Comparison of ENCODE assay signal across 11 mouse cellular contexts in genomic region chr11:100870256-100870967, GRCm38 (mm10). TPM values are rescaled to one million over a fixed set of nuclear protein-coding genes. Genes with fewer than 3 reads are reported as not detected.
A peak's percentile ranks its signal among the peaks of the same experiment; 100 is the strongest.
DNase-seq lines count a peak whose midpoint lies in the region; ATAC-seq and TF ChIP-seq lines count a peak whose summit lies in the region.
"Had no signal": no experiment of that assay in that cellular context is flagged by ENCODE, and none has a peak within 500 bp of the region (broad histone marks: within the 10 kb centered on the region; RNA-seq: fewer than 3 reads in every experiment).

No protein-coding gene starts in this region.

- peak; percentile 40 to 45 for DNase-seq in frontal cortex, postnatal 36 days (ENCODE audit: low spot score in 2 of 2)
- no peak for DNase-seq in frontal cortex, postnatal 14 days (ENCODE audit: low spot score in 2 of 2)
- peak; percentile 71 for DNase-seq in ovary, adult 18-20 months (ENCODE audit: low spot score)
- no peak for DNase-seq in ovary, postnatal 10 days (ENCODE audit: low spot score)
- peak; percentile 75 for DNase-seq in forebrain, postnatal 0 days
- peak; percentile 38 to 50 for DNase-seq in right cerebral cortex, postnatal 10 days (ENCODE audit: low spot score in 2 of 2)
- DNase-seq in heart, postnatal 4 days: no peak

- no peak overlapping the region for H3K9ac ChIP-seq in forebrain, postnatal 0 days
- H3K9ac ChIP-seq in midbrain, embryonic 15.5 days: no peak overlapping the region
- H3K9ac ChIP-seq: limb, embryonic 12.5 days; stomach, embryonic 15.5 days had no signal

- peaks cover 8% of the 10 kb centered on the region for H3K27me3 ChIP-seq in forebrain, postnatal 0 days (ENCODE audit: insufficient read depth, low read length)
- H3K27me3 ChIP-seq in midbrain, embryonic 15.5 days (replicated peaks): no peaks in the 10 kb centered on the region
- H3K27me3 ChIP-seq: limb, embryonic 12.5 days; stomach, embryonic 15.5 days had no signal

- no peak overlapping the region for H3K4me2 ChIP-seq in forebrain, postnatal 0 days (ENCODE audit: low read depth)
- H3K4me2 ChIP-seq in midbrain, embryonic 15.5 days: no peak overlapping the region
- H3K4me2 ChIP-seq: limb, embryonic 12.5 days; stomach, embryonic 15.5 days had no signal

- WGBS in forebrain, postnatal 0 days: 53% methylated on average over 10 of the region's 10 CpGs
- 83% methylated on average over 10 of the region's 10 CpGs for WGBS in midbrain, embryonic 15.5 days

- H3K4me1 ChIP-seq in forebrain, postnatal 0 days (ENCODE audit: insufficient read depth): 0 out of 2 replicates have a peak, but pooled peaks cover 2% of the 10 kb centered on the region
- H3K4me1 ChIP-seq in midbrain, embryonic 15.5 days: no peaks in the 10 kb centered on the region
- H3K4me1 ChIP-seq: limb, embryonic 12.5 days; stomach, embryonic 15.5 days had no signal

- ATAC-seq in forebrain, postnatal 0 days: peak; percentile 66; the same call in 1 of the 2 replicates
- ATAC-seq in midbrain, embryonic 15.5 days (replicated peaks): no peak
- ATAC-seq: CD4-positive, CD25-positive, alpha-beta regulatory T cell, adult 4 months had no signal

- no peaks in the 10 kb centered on the region for H3K9me3 ChIP-seq in forebrain, postnatal 0 days (ENCODE audit: low read length)
- no peaks in the 10 kb centered on the region for H3K9me3 ChIP-seq in midbrain, embryonic 15.5 days
- H3K9me3 ChIP-seq: limb, embryonic 12.5 days; stomach, embryonic 15.5 days had no signal

- TF ChIP-seq CTCF in forebrain, postnatal 0 days (IDR thresholded peaks at IDR 0.05; ENCODE audit: low read depth): no peak

- no peak overlapping the region for H3K27ac ChIP-seq in forebrain, postnatal 0 days (ENCODE audit: low read depth, low read length)
- H3K27ac ChIP-seq in midbrain, embryonic 15.5 days: no peak overlapping the region
- H3K27ac ChIP-seq: limb, embryonic 12.5 days; stomach, embryonic 15.5 days had no signal

- H3K4me3 ChIP-seq in forebrain, postnatal 0 days (ENCODE audit: low read depth, low read length): no peak overlapping the region
- H3K4me3 ChIP-seq in midbrain, embryonic 15.5 days: no peak overlapping the region
- H3K4me3 ChIP-seq: limb, embryonic 12.5 days; stomach, embryonic 15.5 days had no signal

- H3K36me3 ChIP-seq in forebrain, postnatal 0 days (ENCODE audit: insufficient read depth): no peaks in the 10 kb centered on the region
- H3K36me3 ChIP-seq in midbrain, embryonic 15.5 days (replicated peaks): no peaks in the 10 kb centered on the region
- H3K36me3 ChIP-seq: limb, embryonic 12.5 days; stomach, embryonic 15.5 days had no signal

RNA-seq across cellular contexts. Expression of gene Stat5a, which starts 11.3 kb away (rescaled TPM):
- 2.0 and 2.6 TPM in 2 replicates for total RNA-seq in forebrain, postnatal 0 days (2014; rRNA removed)
- 1.1 and 1.6 TPM in 2 replicates for polyA plus RNA-seq in forebrain, postnatal 0 days (2015; fragmentation: Nextera tagmentation; extraction: Ambion mirVana)
- total RNA-seq in heart, postnatal 4 days (2021): 10 to 100 TPM; 15.7 to 17.4 TPM
- 1.7 and 2.3 TPM in 2 replicates for polyA plus RNA-seq in midbrain, embryonic 15.5 days (2015; fragmentation: Nextera tagmentation; extraction: Ambion mirVana)

RNA-seq across cellular contexts. Expression of gene Stat5b, which starts 19.9 kb away (rescaled TPM):
- 17.8 and 22.6 TPM in 2 replicates for total RNA-seq in forebrain, postnatal 0 days (2014; rRNA removed)
- 4.9 and 8.8 TPM in 2 replicates for polyA plus RNA-seq in forebrain, postnatal 0 days (2015; fragmentation: Nextera tagmentation; extraction: Ambion mirVana)
- 10 to 100 TPM; 45.4 to 52.4 TPM for total RNA-seq in heart, postnatal 4 days (2021)
- 20.4 and 20.5 TPM in 2 replicates for polyA plus RNA-seq in midbrain, embryonic 15.5 days (2015; fragmentation: Nextera tagmentation; extraction: Ambion mirVana)

Comparison
In these comparisons a context has a peak if more than half of its experiments do, and no peak if none do; other contexts are left out.
1. DNase-seq: peak in frontal cortex, postnatal 36 days (2 of 2), ovary, adult 18-20 months (single experiment), forebrain, postnatal 0 days (single experiment) and right cerebral cortex, postnatal 10 days (2 of 2); none in frontal cortex, postnatal 14 days (0 of 2), ovary, postnatal 10 days (single experiment) and heart, postnatal 4 days (single experiment).